Mouse (Mus musculus) left cerebral cortex, postnatal 10 days (tissue): ENCODE measurements at regions not wholly inside any gene's neighbourhood (a gene's known extent, or its start where the extent isn't known, plus 50 kb on each side); places are given as distances from the start of the nearest gene placed in this dataset.

Experiments
- DNase-seq, 2 experiments: peaks; one replicate each; pipeline ENCODE4 v3.0.0; 2021 to 2022; ENCODE audit warnings: low spot score in 2 of 2, mixed read lengths in 1 of 2; ENCODE audit errors: extremely low spot score in 1 of 2
- intact Hi-C: fragments of 180-260 bp; cut with DNase I; formaldehyde crosslinking; loops from one replicate; pipeline ENCODE4 v1.15.1; 2025

DNA sequence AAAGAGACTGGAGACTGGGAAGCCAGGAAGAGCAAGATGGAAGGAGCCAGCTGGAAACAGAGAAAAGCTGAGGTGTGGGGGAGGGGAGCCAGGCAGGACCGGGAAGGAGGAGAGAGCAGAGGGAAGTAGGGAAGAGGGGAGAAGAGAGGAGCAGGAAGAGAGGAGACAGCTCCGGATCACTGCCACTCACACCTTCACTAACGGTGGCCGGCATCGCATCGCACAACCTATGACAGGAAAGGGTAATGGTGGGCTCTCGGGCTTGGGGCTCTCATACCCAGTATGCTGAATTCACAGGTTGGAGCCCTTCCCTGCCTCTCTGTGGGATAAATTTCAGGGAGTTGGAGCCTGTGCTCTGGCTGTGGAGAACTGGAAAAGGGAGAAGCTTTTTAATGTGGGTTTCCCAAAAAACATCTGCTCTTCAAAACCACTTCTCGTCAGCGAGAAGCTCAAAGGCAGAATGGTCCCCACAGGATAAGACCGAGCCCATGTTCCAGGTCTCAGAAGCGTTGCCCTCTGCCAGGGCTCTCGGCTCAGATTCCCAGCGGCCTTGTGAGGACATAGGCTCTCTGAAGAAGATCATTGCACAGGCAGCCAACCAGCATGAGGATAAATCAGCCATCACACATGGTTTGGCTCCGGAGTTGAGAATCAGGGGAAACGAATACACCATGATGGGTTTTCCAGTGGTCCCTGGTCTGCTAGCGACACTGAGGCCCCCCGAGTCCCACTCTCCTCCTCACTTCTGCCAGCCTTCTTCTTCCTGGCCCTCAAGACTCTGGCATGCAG lies 53.8 kb upstream of the Coro2b start:
- no peak for DNase-seq
- intact Hi-C loops, result no loop called here

DNA sequence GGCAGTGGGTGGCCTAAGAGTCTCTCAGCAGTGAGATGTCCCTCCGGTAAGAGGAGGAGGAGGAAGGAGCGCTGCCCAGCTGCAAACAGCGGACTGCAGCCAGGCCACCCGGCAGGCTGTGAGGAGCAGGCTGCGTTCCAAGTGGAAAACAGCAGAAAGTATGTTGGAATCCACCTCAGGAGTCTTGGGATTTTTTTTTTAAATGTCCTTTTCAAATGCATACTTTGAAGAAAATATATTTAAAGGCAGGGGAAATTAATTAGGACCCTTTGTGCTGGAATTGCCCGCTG lies 54.3 kb upstream of the Coro2b start:
- no peak for DNase-seq
- intact Hi-C loops, result no loop called here

DNA sequence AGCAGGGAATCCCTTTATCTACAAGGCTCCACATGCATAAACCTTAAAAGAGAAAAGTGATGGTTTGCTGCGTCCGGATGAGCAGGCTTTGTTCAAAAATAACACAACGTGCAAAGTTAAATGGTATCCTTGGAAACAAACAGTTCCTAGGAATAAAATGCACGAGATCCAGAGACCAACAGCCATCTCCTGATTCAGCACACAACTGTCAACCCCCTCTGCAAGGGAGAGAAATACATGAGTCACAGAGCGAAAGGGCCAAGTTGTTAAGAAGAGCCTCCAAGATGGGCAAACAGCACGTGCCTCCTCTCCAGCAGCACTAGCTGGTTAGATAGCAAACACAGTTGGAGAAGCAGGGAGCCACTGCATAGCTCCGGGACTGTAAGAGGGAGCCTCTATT lies 61.2 kb upstream of the Coro2b start:
- DNase-seq, result peak in 1 of 2 experiments; percentile 31
- intact Hi-C loops, result no loop called here

DNA sequence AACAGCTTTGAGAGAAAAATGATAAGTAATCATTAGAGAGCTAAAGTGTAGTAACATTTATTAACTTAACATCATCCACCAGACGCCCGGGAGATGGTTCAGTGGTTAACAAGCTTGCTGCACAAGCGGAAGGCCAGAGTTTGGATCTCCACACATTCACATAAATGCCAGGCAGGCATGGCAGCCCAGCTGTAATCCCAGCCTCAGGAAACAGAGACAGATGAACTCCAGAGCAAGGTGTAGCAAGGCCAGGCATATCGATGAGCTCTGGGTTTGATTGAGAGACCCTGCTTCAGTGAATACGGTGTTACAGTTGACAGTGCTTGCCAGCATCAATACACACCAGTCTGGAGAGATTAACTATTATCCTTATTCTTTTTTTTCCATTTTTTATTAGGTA lies 62.1 kb upstream of the Coro2b start:
- intact Hi-C loops, result no loop called here
- no peak for DNase-seq

DNA sequence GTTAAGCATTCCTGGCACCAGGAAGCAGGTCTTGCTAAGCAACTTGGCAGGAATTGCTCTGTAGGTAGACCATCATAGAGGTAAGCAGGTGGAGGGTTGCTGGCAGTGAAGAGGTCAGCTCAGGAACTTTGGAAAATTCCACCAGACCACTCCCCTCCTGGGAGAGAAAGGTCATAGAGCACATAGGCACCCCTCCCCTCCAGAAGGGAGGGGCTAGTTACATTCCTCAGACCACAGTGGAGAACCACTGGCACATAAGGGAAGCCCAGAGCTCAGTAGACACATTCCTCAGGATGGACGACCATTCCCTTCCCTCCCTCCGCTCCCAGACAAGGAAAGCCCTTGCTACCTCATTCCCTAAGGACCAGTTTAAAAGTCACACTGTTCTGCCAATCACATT lies 67.1 kb upstream of the Itga11 start:
- intact Hi-C loops, result no loop called here
- no peak for DNase-seq

DNA sequence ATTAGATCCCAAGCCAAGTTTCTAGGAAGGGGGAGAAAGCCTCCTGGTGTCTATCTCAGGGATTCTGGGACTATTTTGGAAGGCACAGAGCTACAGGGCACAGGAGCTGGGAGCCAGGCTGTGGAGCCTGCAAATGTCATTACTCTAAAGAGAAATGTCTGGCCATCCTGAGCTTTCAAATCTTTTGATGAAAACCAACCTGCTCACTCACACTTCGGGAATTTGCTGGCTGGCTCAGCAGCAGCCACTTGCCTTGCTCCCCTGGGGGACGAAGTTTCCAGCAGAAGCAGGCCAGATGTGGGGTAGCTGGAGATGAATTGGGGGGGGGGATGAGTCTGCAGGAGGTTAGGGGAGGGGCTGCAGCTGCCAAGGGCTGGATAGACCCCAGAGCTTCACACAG lies 66.2 kb upstream of the Itga11 start:
- intact Hi-C loops, result no loop called here
- DNase-seq, result no peak

DNA sequence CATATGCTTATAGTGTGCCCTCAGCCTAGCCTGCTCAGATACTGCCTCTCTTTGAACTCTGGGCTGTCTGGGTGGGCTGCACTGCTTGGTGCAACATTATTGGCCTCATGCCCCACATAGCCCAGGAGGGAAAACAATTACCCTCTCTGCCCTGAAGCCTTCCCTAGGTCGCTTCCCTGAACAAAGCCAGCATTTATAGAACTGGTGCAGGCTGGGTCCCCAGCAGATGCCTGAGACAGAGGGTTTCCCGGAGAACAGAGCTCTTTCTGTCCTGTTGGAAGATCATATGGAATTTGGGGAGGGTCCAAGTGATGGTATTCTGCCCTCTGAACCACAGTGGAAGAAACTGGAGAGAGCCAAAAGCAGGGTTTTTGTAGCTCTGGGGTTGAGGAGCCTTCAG lies 64.6 kb upstream of the Itga11 start:
- DNase-seq, result no peak
- intact Hi-C loops, result no loop called here

DNA sequence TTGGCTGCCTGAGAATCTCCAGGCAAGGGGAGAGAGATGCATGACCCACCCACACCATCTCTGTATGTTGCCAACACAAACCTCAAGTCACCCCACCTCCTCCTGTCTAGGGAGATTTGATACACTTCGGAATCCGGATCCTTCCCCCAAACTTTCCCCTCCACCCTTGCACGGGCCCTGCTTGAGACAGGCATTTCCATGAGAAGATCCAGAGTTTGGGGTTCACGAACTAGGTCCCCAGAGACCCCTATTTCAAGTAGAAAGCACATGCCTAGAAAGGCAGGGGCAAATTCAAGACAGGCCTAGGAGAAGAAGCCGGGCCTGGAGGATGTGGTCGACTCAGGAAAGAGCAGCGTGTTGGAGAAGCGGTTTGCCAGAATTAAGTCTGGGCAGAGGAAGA lies 63.8 kb upstream of the Itga11 start:
- DNase-seq, result no peak
- intact Hi-C loops, result no loop called here

DNA sequence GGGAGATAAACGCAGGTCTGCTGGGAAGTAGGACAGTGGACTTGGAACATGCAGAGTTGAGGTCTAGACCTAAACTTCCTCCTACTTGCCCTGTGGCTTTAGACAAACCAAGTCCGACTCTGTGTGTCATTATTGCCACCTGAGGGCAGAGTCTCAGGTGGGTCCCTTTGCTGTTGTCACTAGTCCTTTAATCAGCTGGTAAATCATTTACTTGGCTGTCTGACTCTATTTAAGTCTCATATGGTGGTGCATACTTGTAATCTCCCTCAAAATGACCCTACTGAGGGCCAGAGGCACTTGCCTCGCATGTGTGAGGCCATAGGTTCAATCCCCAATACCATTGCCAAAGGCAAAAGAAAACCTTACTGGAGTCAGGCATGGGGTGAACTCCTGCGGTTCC lies 62.7 kb upstream of the Itga11 start:
- intact Hi-C loops, result no loop called here
- DNase-seq, result no peak

DNA sequence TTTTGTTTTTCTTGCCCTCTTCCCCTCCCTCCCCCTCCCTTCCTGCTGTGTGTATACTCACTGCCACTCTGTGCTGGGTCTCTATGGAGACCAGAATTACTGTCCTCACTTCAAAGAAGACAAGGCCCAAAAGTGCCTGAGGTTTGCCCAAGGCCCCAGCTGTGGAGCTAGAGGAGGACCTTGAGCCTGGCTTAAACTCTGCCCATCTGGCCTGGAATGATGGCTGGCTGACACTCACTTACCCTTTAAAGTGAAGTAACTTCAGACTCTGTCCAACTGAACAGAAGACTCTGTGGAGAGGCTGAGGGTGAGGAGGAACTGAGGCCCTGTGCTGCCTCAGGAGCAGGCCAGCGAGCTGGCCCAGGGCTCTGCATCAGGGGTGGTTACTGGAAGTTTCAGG lies 61.8 kb upstream of the Itga11 start:
- DNase-seq, result no peak
- intact Hi-C loops, result no loop called here

DNA sequence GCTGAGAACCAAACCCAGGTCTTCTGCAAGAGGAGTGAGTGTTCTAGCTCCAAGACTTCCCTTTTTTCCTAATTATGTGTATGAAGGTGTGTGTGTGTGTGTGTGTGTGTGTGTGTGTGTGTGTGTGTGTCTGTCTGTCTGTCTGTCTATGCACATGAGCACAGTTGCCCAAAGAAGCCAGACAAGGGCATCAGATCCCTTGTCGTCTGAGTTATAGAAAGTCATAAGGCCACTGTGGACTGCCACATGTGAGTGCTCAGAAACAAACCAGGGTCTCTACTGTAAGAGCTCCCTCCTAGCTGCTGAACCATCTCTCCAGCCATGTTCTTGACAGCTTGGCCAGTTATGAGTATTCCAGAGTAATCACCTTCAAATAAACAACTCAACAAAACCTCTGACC lies 58.6 kb upstream of the Itga11 start:
- no peak for DNase-seq
- intact Hi-C loops, result no loop called here

DNA sequence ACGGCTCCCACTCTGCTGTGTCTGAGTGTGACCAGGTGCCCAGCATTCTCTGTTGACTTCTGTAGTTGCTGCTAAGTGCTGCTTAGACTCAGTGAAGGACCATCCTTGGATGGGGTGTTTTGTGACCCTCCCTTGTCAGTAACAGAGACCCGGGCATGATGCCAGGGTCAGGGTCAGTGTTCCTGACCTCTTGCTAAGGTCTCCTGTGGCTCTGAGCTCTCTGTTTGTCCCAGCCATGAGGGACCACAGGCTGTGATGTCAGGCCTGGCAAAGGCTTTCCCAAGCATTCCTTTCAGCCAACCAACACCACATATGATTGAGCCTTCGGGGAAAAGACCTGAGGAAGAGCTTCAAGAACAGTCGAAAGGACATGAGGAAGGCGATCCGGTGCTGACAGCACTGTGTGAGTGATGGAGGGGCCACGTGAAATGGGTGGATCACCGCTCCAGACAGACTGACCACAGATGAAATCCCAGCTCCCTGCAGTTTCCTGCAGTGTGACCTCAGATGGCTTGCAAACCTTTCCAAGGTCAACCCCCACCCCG lies 56.7 kb upstream of the Itga11 start:
- DNase-seq, result peak in 1 of 2 experiments; percentile 41
- intact Hi-C loops, result no loop called here

DNA sequence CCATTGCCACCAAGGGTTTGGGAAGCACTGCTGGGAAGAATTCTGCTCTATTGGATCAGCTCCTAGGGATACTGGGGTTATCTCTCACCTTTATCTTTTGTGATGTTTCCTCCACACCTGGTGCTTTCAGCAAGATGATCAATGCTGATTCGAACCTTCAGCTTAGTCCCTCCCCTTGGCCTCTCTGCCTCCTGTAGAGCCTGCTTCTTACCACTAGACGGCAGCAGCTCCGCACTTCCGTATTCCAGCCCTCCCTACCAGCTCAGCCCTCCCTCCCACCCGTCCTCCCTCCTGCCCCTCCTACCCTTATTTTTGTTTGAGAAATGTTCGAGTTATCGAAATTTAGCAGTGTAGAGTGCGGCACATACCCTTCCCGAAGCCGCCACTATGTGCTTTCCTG lies 55.5 kb upstream of the Itga11 start:
- DNase-seq, result no peak
- intact Hi-C loops, result no loop called here

DNA sequence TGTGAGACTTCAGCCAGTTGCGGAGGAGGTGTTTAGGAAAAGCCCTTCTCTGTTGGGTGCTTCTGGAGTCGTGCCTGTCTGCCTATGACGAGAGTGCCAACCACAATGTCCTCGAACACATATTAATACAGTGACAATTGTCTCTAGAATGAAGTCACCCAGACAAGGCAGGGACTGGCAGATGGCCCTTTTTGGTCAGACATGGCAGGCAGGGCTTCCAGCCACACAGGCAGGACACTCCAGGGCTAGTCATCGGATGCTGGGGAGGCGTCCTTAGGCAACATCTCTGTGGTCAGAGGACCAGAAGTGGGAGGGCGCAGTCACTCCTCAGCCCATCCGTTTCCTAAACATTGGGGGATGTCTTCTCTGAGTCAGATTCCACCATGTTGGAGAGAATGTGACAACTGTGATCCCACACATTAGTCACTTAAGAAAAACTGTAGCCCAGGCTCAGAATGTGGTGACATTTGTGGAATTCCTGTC lies 53.0 kb upstream of the Itga11 start:
- DNase-seq, result no peak
- intact Hi-C loops, result no loop called here

DNA sequence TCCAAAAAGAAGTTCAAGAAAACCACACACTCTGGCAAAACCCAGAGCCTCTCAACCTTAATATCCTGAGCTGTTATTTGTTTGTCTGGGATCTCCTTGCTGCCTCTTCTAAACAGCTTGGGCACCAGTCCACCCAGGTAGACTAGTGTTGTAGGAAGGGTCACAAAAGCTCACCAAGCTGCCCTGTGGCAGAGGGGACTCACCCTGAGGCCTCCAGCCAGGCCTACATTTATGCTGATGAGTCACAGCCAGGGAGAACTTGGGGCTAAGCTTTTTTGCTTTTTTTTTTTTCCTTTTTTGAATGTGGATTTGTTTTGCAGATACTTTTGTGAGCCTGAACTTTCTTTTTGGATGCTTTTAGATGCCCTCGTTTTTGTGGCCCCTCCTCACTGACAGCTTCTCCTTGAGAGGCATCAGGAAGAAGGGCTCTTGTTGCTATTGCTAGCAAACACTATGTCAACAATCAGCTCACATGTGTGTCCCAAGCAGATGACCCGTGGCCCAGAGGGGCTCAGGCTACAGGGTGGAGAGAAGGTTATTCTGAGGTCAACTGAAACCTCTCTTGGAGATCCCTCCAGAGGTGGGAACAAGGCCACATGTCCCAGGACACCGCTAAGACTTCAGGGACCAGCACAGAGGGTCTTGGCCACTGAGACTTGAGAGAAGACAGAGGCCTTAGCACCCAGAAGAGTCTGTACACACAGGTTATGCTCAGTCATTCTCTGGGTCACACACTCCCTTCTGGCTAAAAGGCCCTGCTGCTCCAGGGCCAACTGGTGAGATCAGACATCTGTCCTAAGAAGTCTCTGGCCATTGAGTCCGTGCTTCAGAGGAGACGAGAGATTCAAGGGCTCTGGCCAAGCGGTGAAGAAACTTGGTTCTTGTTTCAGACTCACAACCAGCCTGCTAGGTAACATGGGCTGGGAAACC lies 50.3 kb upstream of the Itga11 start:
- intact Hi-C loops, result no loop called here
- no peak for DNase-seq
